Mouse (Mus musculus): ENCODE results near the gene Gm9639. TPM values are rescaled to one million over a fixed set of nuclear protein-coding genes. Genes with fewer than 3 reads are reported as not detected.
"Not testable (repeated sequence)": the region's sequence is repeated elsewhere in the genome, so short reads cannot be mapped to it uniquely, and the experiment has no call there.

Gm9639 gene
- total and polyA plus RNA-seq, 3 experiments = not detected

- DNase-seq = no peak
- Histone ChIP-seq H3K36me3 (ENCODE audit: control insufficient read depth, insufficient read depth, low read length) (no peaks in the 10 kb centered on the region), H3K79me2 (replicated peaks; ENCODE audit: control insufficient read depth, insufficient read depth, low read length) (no peaks in the 10 kb centered on the region), H3K27ac (no peak overlapping the region), H3K4me1 (ENCODE audit: control insufficient read depth, insufficient read depth, low read length) (no peaks in the 10 kb centered on the region), H3K27me3 (ENCODE audit: control insufficient read depth, insufficient read depth, low read length) (no peaks in the 10 kb centered on the region), H3K4me3 (no peak overlapping the region), H3K9ac (ENCODE audit: low read depth, low read length) (no peak overlapping the region)
- TF ChIP-seq EP300 (IDR thresholded peaks at IDR 0.05; ENCODE audit: insufficient read depth, low read depth, low read length) (no peak), POLR2A (IDR thresholded peaks at IDR 0.05; ENCODE audit: insufficient read depth, low read depth, low read length) (no peak), CTCF (IDR thresholded peaks at IDR 0.05) (no peak)
- intact Hi-C loops (cut with DNase I) = no loop called here
- WGBS = 86% methylated on average over 1 of the region's 1 CpGs
Measured at GRCm38 (mm10) chr10:77769727-77770126, 25.1 kb downstream of the Gm9639 start.

GRCm38 (mm10) chr10:77759582-77759981, 35.3 kb downstream of the Gm9639 start, which contains the start of gene Gm3233:
TSS of gene Gm3233 (minus strand) at chr10:77759682.
- intact Hi-C loops (cut with DNase I); H3K27ac ChIP-seq; H3K4me3 ChIP-seq; H3K79me2 ChIP-seq (replicated peaks; ENCODE audit: control insufficient read depth, insufficient read depth, low read length); H3K4me1 ChIP-seq (ENCODE audit: control insufficient read depth, insufficient read depth, low read length); DNase-seq; H3K36me3 ChIP-seq (ENCODE audit: control insufficient read depth, insufficient read depth, low read length); H3K9ac ChIP-seq (ENCODE audit: low read depth, low read length); H3K27me3 ChIP-seq (ENCODE audit: control insufficient read depth, insufficient read depth, low read length): not testable (repeated sequence)
- 67% methylated on average over 1 of the region's 1 CpGs for WGBS

GRCm38 (mm10) chr10:77753448-77753847, 41.4 kb downstream of the Gm9639 start:
- intact Hi-C loops (cut with DNase I) = no loop called here
- Histone ChIP-seq H3K36me3 (ENCODE audit: control insufficient read depth, insufficient read depth, low read length) (no peaks in the 10 kb centered on the region), H3K79me2 (replicated peaks; ENCODE audit: control insufficient read depth, insufficient read depth, low read length) (no peaks in the 10 kb centered on the region), H3K4me3 (no peak overlapping the region), H3K9ac (ENCODE audit: low read depth, low read length) (no peak overlapping the region), H3K4me1 (ENCODE audit: control insufficient read depth, insufficient read depth, low read length) (no peaks in the 10 kb centered on the region), H3K27me3 (ENCODE audit: control insufficient read depth, insufficient read depth, low read length) (no peaks in the 10 kb centered on the region), H3K27ac (no peak overlapping the region)
- TF ChIP-seq POLR2A (IDR thresholded peaks at IDR 0.05; ENCODE audit: insufficient read depth, low read depth, low read length) (no peak), CTCF (IDR thresholded peaks at IDR 0.05) (peak; percentile 31)
- DNase-seq = no peak

GRCm38 (mm10) chr10:77752312-77752711, 42.6 kb downstream of the Gm9639 start:
- intact Hi-C loops (cut with DNase I); H3K9ac ChIP-seq (ENCODE audit: low read depth, low read length); H3K27ac ChIP-seq; DNase-seq; H3K4me3 ChIP-seq; H3K79me2 ChIP-seq (replicated peaks; ENCODE audit: control insufficient read depth, insufficient read depth, low read length); H3K4me1 ChIP-seq (ENCODE audit: control insufficient read depth, insufficient read depth, low read length); H3K27me3 ChIP-seq (ENCODE audit: control insufficient read depth, insufficient read depth, low read length); H3K36me3 ChIP-seq (ENCODE audit: control insufficient read depth, insufficient read depth, low read length): not testable (repeated sequence)
- WGBS = 53% methylated on average over 3 of the region's 3 CpGs
- TF ChIP-seq CTCF (IDR thresholded peaks at IDR 0.05) = 0 out of 2 replicates have a peak, but pooled peaks have one; percentile 12

- H3K79me2 ChIP-seq (replicated peaks; ENCODE audit: control insufficient read depth, insufficient read depth, low read length); intact Hi-C loops (cut with DNase I): not testable (repeated sequence)
- 45% methylated on average over 1 of the region's 1 CpGs for WGBS
Measured at GRCm38 (mm10) chr10:77751254-77751653, 43.6 kb downstream of the Gm9639 start, which contains the start of gene Gm9736. TSS of gene Gm9736 (minus strand) at chr10:77751354.

DNA sequence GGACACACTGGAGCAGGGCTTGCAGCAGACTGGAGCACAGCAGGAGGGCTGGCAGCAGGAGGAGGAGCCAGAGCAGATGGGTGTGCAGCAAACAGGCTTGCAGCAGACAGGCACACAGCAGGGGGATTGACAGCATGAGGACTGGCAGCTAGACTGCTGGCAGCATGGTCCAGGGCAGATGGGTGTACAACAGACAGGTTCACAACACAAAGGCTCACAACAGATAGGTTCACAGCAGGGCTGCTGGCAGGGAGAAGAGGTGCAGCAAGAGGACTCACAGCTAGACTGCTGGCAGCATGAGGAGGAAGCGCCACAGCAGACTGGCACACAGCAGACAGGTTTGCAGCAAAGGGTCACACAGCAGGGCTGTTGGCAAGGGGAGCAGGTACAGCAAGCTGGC, 44.2 kb downstream of the Gm9639 start:
- H3K79me2 ChIP-seq (replicated peaks; ENCODE audit: control insufficient read depth, insufficient read depth, low read length); intact Hi-C loops (cut with DNase I): not testable (repeated sequence)
- 70% methylated on average over 1 of the region's 1 CpGs for WGBS

More at GRCm38 (mm10) chr10:77751254-77751653, 43.6 kb downstream of the Gm9639 start, which contains the start of gene Gm9736:
- not testable (repeated sequence) for H3K9ac ChIP-seq (ENCODE audit: low read depth, low read length); H3K27me3 ChIP-seq (ENCODE audit: control insufficient read depth, insufficient read depth, low read length); H3K36me3 ChIP-seq (ENCODE audit: control insufficient read depth, insufficient read depth, low read length); H3K4me3 ChIP-seq; H3K4me1 ChIP-seq (ENCODE audit: control insufficient read depth, insufficient read depth, low read length); H3K27ac ChIP-seq; DNase-seq

More for the DNA sequence above, 44.2 kb downstream of the Gm9639 start:
- H3K9ac ChIP-seq (ENCODE audit: low read depth, low read length); H3K4me3 ChIP-seq; H3K4me1 ChIP-seq (ENCODE audit: control insufficient read depth, insufficient read depth, low read length); H3K36me3 ChIP-seq (ENCODE audit: control insufficient read depth, insufficient read depth, low read length); DNase-seq; H3K27me3 ChIP-seq (ENCODE audit: control insufficient read depth, insufficient read depth, low read length); H3K27ac ChIP-seq: not testable (repeated sequence)

Other genes starting within 250 kb of the Gm9639 start
Only the 30 nearest of the 33 such genes appear.
- 100 to 1,000 TPM; 131 to 132 TPM for gene Pttg1ip, start 213.4 kb downstream of the Gm9639 start, total RNA-seq (2021)
- 119 and 168 TPM in 2 replicates for gene Pttg1ip, start 213.4 kb downstream of the Gm9639 start, polyA plus RNA-seq (2012; rRNA removed)
- gene Sumo3, start 189.0 kb downstream of the Gm9639 start, total RNA-seq (2021) = 10 to 100 TPM; 66.4 to 67.8 TPM
- 122 and 167 TPM in 2 replicates for gene Sumo3, start 189.0 kb downstream of the Gm9639 start, polyA plus RNA-seq (2012; rRNA removed)
- 10 to 100 TPM; 15.5 to 15.8 TPM for gene Gm49325, start 188.9 kb downstream of the Gm9639 start, total RNA-seq (2021)
- not detected in 2 replicates for gene Gm49325, start 188.9 kb downstream of the Gm9639 start, polyA plus RNA-seq (2012; rRNA removed)
- 10 to 100 TPM; 74.6 to 80.9 TPM for gene Ube2g2, start 172.8 kb downstream of the Gm9639 start, total RNA-seq (2021)
- gene Ube2g2, start 172.8 kb downstream of the Gm9639 start, polyA plus RNA-seq (2012; rRNA removed) = 53.5 and 69.7 TPM in 2 replicates
- not detected for gene Tspear, start 108.5 kb downstream of the Gm9639 start, total RNA-seq (2021)
- gene Tspear, start 108.5 kb downstream of the Gm9639 start, polyA plus RNA-seq (2012; rRNA removed) = not detected in 2 replicates
- gene Gm19402, start 104.3 kb downstream of the Gm9639 start, total RNA-seq (2021) = not detected
- gene Gm19402, start 104.3 kb downstream of the Gm9639 start, polyA plus RNA-seq (2012; rRNA removed) = not detected in 2 replicates
- gene Gm9508, start 97.8 kb downstream of the Gm9639 start, total RNA-seq (2021) = not detected
- not detected in 2 replicates for gene Gm9508, start 97.8 kb downstream of the Gm9639 start, polyA plus RNA-seq (2012; rRNA removed)
- gene Gm10272, start 88.5 kb downstream of the Gm9639 start, total RNA-seq (2021) = not detected
- not detected in 2 replicates for gene Gm10272, start 88.5 kb downstream of the Gm9639 start, polyA plus RNA-seq (2012; rRNA removed)
- not detected for gene Gm10024, start 83.6 kb downstream of the Gm9639 start, total RNA-seq (2021)
- not detected in 2 replicates for gene Gm10024, start 83.6 kb downstream of the Gm9639 start, polyA plus RNA-seq (2012; rRNA removed)
- gene Gm10142, start 79.3 kb downstream of the Gm9639 start, total RNA-seq (2021) = not detected
- gene Gm10142, start 79.3 kb downstream of the Gm9639 start, polyA plus RNA-seq (2012; rRNA removed) = not detected in 2 replicates
- not detected for gene Krtap12-1, start 74.5 kb downstream of the Gm9639 start, total RNA-seq (2021)
- not detected in 2 replicates for gene Krtap12-1, start 74.5 kb downstream of the Gm9639 start, polyA plus RNA-seq (2012; rRNA removed)
- gene Gm10100, start 68.6 kb downstream of the Gm9639 start, total RNA-seq (2021) = not detected
- not detected in 2 replicates for gene Gm10100, start 68.6 kb downstream of the Gm9639 start, polyA plus RNA-seq (2012; rRNA removed)
- gene Gm18596, start 52.4 kb downstream of the Gm9639 start, total RNA-seq (2021) = not detected
- not detected in 2 replicates for gene Gm18596, start 52.4 kb downstream of the Gm9639 start, polyA plus RNA-seq (2012; rRNA removed)
- gene Gm9736, start 43.7 kb downstream of the Gm9639 start, total RNA-seq (2021) = not detected
- gene Gm9736, start 43.7 kb downstream of the Gm9639 start, polyA plus RNA-seq (2012; rRNA removed) = not detected in 2 replicates
- gene Gm3233, start 35.4 kb downstream of the Gm9639 start, total RNA-seq (2021) = not detected
- not detected in 2 replicates for gene Gm3233, start 35.4 kb downstream of the Gm9639 start, polyA plus RNA-seq (2012; rRNA removed)
- gene Gm3238, start 23.8 kb downstream of the Gm9639 start, total RNA-seq (2021) = not detected
- not detected in 2 replicates for gene Gm3238, start 23.8 kb downstream of the Gm9639 start, polyA plus RNA-seq (2012; rRNA removed)
- not detected for gene Gm7138, start 18.1 kb downstream of the Gm9639 start, total RNA-seq (2021)
- not detected in 2 replicates for gene Gm7138, start 18.1 kb downstream of the Gm9639 start, polyA plus RNA-seq (2012; rRNA removed)
- not detected for gene Gm3250, start 12.5 kb downstream of the Gm9639 start, total RNA-seq (2021)
- gene Gm3250, start 12.5 kb downstream of the Gm9639 start, polyA plus RNA-seq (2012; rRNA removed) = not detected in 2 replicates
- not detected for gene Gm7137, start 6.9 kb downstream of the Gm9639 start, total RNA-seq (2021)
- gene Gm7137, start 6.9 kb downstream of the Gm9639 start, polyA plus RNA-seq (2012; rRNA removed) = not detected in 2 replicates
- gene Gm19668, start 4.1 kb upstream of the Gm9639 start, total RNA-seq (2021) = not detected
- gene Gm19668, start 4.1 kb upstream of the Gm9639 start, polyA plus RNA-seq (2012; rRNA removed) = not detected in 2 replicates
- not detected for gene Gm9507, start 16.8 kb upstream of the Gm9639 start, total RNA-seq (2021)
- not detected in 2 replicates for gene Gm9507, start 16.8 kb upstream of the Gm9639 start, polyA plus RNA-seq (2012; rRNA removed)
- gene Gm2696, start 19.6 kb upstream of the Gm9639 start, total RNA-seq (2021) = not detected
- not detected in 2 replicates for gene Gm2696, start 19.6 kb upstream of the Gm9639 start, polyA plus RNA-seq (2012; rRNA removed)
- gene Krtap10-4, start 32.0 kb upstream of the Gm9639 start, total RNA-seq (2021) = not detected
- not detected in 2 replicates for gene Krtap10-4, start 32.0 kb upstream of the Gm9639 start, polyA plus RNA-seq (2012; rRNA removed)
- gene Krtap10-10, start 40.9 kb upstream of the Gm9639 start, total RNA-seq (2021) = not detected
- gene Krtap10-10, start 40.9 kb upstream of the Gm9639 start, polyA plus RNA-seq (2012; rRNA removed) = not detected in 2 replicates
- gene Gm36176, start 51.7 kb upstream of the Gm9639 start, total RNA-seq (2021) = not detected
- gene Gm36176, start 51.7 kb upstream of the Gm9639 start, polyA plus RNA-seq (2012; rRNA removed) = not detected in 2 replicates
- gene Gm10318, start 57.8 kb upstream of the Gm9639 start, total RNA-seq (2021) = not detected
- not detected in 2 replicates for gene Gm10318, start 57.8 kb upstream of the Gm9639 start, polyA plus RNA-seq (2012; rRNA removed)
- gene Gm3285, start 66.9 kb upstream of the Gm9639 start, total RNA-seq (2021) = not detected
- not detected in 2 replicates for gene Gm3285, start 66.9 kb upstream of the Gm9639 start, polyA plus RNA-seq (2012; rRNA removed)
- under 1 TPM; 0.57 to 0.86 TPM for gene Lrrc3, start 107.5 kb upstream of the Gm9639 start, total RNA-seq (2021)
- gene Lrrc3, start 107.5 kb upstream of the Gm9639 start, polyA plus RNA-seq (2012; rRNA removed) = 0.62 and 0.85 TPM in 2 replicates
- under 1 TPM; 0.75 to 0.78 TPM for gene Trpm2, start 175.5 kb upstream of the Gm9639 start, total RNA-seq (2021)
- gene Trpm2, start 175.5 kb upstream of the Gm9639 start, polyA plus RNA-seq (2012; rRNA removed) = 0.53 and 0.55 TPM in 2 replicates
- 10 to 100 TPM in 1 of 2 experiments, 1 to 10 TPM in 1; 8.9 to 10.7 TPM for gene 1810043G02Rik, start 183.4 kb upstream of the Gm9639 start, total RNA-seq (2021)
- gene 1810043G02Rik, start 183.4 kb upstream of the Gm9639 start, polyA plus RNA-seq (2012; rRNA removed) = 21.7 and 24.9 TPM in 2 replicates